Mouse (Mus musculus) kidney, adult 11 months (tissue): ENCODE measurements around the gene Mdm1.
A peak's percentile ranks its signal among the peaks of the same experiment; 100 is the strongest.
"Not testable (repeated sequence)": the region's sequence is repeated elsewhere in the genome, so short reads cannot be mapped to it uniquely, and the experiment has no call there.

Experiments used
- DNase-seq: peaks from one replicate; pipeline ENCODE4 v3.0.0; 2022

The Mdm1 gene

DNA sequence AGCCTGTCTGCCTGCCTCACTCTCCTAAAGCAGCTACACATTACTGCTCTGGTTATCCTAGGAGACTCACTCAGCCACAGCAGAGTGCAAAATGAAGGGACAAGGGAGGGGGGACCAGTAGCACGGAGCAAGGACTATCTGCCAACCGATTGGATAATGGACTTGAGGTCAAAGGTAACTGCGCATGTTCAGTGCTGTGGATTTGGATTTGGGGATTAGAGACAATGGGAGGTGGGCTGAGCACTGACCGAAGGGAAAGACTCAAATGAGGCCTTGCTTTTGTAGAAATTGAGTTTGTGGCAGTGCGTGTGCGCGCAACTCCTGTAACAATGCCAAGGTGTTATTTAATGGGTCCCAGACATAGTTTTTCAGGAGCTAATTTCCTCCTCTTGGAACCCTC is 16.4 kb upstream of the Mdm1 start:
- no peak for DNase-seq

DNA sequence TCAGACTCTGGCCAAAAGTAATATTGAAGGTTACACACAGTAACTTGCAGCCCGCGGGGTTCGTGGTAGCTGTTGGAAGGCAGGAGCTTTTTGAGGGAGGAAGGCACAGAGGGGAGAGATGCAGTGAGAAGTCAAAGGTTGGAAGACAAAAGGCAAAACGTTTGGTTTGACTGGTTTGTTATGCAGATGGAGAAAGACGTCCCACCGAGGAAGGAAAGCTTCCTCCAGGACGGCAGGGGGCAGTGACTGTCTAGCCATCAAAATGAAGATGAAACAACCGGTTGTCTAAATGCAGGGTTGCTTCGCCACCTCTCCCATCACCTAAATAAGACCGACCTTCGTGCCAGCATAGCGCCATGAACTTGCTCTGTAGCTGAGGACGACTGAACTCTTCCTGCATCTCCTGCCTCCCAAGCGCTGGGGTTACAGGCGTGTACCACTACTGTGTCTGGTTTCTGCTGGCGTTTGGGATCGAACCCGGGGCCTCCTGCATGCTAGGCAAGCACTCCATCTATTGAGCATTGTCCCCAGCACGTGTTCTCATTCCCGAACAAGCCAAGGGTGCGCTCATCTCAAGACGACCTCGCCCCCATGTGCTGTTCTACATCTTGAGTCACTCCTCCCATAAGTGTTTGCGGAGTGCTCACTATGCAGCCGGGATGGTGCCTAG is 15.7 kb upstream of the Mdm1 start:
- no peak for DNase-seq

DNA sequence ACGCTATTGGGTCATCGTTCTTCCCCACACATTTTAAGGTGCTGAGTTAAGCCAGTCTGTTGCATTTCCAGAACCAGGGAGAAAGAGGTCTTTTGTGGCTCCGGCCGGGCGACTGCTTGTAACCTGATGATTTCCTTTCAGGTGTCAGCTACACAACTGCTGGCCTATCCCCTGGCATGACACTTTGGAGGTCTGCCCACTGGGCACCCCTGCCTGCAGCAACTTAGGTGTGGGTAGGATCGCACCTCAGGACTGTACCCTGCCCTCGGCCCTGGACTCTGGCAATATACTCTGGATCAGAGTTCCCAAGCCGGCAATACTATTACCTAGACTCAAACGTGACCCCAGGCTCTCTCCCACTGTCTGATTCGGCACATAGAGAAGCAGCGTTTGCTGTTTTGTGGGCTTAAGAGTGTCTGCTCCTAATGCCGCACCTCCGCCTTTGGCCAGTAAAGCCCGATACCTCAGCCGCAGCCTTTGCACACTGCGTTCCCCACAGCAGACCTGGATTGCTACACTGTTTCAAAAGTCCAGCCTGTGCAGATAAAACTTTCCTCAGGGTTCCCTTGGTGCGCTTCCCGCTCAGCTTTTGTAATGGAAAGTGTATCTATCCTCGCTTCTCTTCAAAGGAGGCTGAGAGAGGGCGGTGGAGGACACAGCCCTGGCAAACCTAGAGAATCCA is 12.5 kb upstream of the Mdm1 start:
- peak; percentile 39 for DNase-seq

DNA sequence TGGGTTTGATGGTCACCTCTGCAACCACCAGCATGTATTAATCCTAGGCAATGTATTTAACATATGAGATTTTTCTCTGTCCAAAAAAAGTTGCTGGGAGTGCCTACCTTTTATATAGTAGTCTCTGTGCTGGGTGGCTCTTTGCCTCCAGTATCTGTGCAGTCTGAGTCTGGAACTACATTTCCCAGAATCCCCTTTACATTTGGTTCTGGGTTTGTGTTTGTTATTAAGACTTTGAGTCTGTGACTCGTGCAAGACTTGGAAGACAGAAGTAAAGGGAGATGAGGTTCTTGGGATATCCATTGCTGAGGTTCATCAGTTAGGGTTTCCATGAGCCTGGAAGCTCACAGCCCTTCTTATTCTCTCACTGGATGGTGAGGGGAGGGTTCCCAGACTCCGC is 11.6 kb upstream of the Mdm1 start:
- DNase-seq: no peak

DNA sequence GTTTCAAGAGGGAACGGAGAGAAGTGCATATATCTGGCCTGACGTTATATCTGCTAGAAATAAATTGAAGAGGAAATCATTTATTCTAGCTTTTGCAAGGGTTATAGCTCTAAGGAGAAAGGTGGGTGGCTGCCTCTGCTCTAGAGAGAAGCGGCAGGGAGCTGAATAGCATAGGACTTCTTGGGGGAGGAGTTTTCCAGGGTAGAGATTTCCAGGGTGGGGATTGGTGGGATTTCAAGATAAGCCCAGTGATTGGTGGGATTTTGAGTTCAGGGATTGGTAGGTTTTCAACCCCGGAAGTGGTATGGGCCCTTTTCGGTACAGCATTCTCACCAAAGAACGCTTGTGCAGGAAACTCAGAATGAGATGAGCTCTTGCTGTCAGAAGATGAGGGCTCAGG is 8.6 kb upstream of the Mdm1 start:
- no peak for DNase-seq

DNA sequence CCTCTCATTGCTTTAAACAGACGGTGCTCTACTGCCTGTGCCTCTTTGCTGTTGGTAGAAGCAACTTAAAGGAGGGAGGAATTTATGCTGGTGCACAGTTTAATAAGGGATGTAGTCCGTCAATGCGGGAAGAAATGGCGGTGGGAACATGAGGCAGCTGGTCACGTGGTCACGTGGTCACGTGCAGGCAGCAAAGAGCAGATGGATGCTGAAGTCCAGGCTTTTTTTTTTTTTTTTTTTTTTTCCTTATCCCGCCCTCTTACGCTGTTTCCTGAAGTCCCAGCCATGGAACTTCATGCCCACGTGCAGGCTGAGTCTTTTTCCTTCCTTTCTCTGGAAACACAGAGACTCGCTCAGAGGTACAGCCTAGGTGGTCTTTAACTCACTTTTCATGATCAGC is 3.1 kb upstream of the Mdm1 start:
- no peak for DNase-seq

DNA sequence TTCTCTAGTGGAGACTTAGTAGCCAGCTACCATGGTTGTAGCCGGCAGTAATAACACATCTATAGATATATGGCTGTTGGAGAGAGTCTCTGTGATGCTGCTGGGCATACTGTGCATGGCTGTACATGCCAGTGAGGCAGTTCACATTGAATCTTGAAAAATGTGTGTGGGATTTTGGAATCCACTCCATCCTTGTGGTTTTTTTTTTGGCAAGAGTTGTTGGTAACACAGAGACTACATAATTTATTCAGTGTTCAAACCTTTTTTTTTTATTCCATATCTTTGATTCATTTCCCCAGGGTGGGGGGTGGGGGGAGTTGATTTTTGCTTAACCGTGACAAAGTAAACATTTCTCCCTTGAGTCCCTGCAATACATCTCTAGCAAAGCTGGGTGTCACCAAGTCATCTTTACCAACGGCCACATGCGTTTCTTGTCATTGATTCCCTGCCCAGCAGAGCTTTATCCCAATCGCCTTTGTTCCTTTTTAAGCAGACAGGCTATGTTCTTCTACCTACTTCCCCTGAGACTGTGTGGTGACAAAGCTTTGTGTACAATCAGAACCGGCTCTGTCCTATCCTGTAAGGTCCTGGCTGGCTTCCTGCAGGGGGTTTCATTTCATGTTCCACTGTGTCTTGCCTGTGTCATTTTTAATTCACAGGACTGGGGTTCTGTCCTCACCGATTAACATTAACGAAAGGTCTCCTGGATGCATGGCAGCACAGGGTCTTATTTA is 1.6 kb upstream of the Mdm1 start:
- DNase-seq: no peak

DNA sequence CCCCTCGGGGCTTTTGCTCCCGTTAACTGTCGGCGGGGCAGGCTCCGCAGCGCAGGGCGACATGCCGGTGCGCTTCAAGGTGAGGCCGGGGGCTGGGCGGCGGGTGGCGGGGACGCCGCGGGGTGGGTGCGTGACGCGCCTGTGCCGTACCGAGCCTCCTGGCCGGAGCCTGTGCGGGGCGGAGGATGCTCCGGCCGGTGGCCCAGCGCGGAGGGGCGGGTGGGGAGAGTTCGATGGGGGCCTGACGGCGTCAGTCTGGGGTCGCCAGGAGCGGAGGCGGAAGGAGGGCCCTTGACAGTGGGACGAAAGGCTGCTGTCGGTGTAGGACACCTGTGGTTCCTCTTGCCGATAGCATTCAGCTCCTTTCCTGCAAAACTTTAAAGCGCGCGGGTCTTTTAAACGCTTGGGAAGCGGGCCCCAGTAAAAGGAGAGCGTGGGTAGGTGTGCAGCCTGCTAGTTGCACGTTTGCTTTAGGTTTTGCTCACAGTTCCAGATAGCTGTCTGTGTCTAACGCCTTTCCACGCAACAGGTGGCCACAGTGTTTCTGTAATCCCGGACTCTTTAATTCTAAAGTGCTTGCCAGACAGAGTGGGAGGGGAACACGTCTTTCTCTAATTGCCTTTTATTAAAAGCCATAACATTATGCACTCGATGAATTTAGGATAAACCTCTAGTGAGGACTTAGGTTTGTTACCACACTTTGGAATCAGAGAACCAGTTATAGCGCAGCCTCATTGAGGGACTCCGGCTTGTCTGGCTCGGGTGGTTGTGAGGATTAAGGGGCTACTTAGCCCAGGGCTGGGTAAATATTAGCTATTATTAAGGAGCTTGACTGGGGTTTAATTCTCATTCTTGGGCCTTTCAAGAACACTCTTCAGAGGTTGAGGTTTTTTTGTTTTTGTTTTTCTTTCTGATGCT is 532 bp downstream of the Mdm1 start:
- DNase-seq: no peak

DNA sequence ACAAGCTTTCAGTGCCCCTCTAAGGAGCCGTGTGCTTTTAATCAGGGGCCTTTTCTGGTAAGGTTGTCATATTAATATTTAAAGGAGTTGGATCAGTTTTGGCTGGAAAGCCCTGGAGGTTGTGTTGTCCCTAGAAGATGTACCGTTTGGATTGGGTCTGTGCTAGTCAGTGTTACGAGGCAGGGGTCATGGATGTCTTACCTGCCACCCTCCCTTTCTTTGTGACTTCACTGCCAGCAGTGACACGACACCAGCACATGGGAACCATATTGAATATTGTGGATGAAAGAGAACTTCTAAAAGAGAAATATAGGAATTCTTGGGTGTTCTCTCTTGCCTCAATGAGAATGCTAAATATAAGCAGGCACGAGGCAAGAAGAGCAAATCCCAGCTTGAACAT is 7.8 kb downstream of the Mdm1 start:
- no peak for DNase-seq

DNA sequence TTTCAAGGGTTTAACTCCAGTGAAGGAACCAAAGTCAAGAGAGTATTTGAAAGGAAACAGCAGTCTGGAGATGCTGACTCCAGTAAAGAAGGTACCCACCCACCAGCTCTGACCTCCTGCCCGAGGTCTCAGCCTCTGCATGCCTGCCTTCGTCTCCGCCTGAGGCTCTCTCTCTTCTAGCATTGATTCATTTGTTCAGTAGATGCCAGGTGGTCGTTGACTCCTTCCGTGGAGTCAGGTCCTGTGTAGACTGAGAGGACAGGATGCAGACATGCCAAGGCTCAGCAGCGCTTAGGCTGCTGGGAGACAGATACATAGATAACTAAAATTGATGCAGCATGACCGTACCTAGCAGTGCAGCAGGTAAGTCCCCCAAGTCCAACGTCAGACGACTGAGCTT is 9.3 kb downstream of the Mdm1 start:
- DNase-seq: no peak

DNA sequence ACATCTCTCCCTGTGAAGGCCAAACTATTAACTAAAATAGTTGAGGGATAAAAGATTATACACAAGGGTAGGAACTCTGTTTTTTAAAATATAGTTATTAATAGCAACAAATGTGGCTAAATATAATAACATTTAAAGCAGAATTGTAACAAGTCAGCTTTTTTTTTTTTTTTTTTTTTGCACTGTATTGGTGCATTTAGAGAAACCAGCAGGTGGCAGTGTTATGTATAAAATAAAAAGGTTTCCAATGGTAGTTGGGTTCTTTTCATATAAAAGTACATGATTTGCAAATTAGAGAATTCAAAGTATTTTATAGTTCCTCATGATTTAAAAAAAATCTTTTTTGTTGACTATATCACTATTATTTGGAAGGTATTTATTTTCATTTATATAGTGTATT is 14.3 kb downstream of the Mdm1 start:
- DNase-seq: no peak

DNA sequence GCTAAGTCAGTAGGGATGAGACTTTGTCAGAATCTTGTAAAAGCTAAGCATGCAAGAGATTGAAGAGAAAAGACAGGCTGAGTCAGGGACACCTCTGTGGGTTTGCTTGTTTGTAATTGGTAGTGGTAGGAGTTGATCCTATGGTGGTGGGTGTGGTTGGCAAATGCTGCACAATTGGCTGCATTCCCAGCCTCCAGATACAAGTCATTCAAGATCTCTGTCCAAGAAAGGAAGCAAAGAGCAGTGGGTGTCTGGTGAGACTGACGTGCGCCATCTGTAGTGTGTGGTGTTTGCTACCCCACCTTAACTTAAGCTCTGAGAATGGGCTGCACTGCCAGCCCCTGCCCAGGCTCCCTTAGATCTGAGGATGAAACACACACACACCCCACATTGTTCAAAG is 19.5 kb downstream of the Mdm1 start:
- DNase-seq: no peak

DNA sequence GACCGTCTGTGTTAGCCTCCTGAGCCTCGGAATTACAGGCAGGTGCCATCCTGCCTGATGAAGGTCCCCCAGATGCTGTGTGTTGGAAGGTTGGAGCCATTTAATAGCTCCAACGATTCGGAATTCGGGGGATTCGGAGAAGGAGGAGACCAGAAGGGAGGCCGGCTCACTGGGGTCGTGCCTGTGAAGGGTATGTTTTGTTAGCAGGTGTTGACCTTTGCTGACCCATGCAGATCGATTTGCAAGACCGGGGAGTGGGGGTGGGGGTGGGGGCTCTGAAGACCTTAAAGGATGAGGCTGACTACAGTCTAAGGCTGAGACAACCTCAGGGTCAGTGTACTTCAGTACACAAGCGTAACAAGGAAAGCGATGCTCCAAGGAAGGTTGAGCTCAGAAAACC is 27.6 kb downstream of the Mdm1 start:
- no peak for DNase-seq

DNA sequence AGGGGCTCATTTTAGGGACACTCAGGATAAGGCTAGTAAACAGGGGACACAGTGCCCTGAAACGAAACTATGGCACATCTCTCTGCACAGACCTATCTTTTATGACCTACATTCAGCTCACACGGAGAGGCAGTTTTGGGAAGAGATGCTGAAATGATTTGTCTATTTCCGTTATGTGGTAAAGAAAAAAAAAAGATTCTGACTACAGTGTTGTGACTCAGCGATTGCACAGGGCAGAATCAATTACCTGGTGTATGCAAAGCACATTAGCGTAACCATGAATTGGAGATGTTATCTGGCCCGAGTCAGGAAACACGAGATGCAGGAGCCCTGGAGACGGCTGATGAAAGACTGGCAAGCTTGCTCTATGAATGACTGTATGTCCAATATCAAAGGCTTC is 30.8 kb downstream of the Mdm1 start:
- DNase-seq: no peak

DNA sequence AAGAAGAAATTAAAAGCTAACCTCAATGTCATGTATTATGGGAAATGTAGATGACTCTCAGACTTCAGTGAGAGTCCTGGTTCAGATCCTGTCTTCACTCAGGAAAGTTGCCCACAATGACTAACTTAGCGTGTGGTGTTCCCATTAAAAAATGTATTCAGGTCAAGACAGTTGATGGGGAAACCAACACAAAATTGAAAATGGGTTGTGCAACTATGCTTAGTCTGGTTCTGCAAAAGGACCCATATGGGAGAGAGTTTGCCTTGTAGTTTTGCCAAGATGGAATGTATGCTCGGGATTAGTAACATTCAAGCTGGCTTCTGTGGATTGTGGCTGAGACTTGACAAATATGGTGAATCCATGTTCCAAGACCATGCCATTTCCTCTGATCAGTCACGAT is 31.3 kb downstream of the Mdm1 start:
- no peak for DNase-seq

DNA sequence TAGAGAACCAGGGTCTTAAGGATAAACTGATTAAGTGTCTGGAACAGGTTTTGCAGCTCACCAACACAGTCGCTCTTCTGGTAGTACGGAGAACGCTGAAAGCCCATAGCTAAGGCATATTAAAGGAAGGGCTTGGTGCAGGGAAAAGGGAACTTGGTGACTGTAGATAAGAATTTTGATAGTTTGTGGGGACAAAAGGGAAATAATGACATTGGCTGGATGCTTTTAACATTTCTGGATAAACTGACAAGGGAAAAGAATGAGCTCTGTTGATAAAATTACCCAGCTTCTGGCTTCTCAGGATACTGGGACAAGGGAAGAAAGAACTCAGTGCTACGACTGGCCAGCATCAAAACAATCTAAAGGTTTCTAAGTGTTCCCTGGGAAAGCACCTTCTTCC is 33.9 kb downstream of the Mdm1 start:
- DNase-seq: not testable (repeated sequence)

DNA sequence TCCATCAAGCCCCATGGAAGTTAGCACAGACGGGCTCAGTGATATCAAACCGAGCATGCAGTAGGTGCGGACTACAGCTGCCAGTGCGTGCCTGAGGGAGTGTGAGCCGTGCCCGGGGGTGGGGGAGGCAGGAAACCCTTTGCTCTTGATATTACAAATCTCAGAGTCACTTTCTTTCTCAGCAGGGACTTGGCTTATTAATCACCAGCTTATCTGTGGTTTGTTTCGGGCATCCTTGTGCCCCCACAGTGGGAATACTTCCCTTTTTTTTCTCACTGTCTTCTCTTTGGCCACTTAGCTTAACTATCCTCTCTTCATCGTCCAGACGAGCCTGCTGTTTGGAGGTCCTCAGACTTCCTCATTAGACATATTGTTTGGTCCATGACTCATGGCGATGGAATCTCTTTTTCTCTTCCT is 37.1 kb downstream of the Mdm1 start:
- no peak for DNase-seq

DNA sequence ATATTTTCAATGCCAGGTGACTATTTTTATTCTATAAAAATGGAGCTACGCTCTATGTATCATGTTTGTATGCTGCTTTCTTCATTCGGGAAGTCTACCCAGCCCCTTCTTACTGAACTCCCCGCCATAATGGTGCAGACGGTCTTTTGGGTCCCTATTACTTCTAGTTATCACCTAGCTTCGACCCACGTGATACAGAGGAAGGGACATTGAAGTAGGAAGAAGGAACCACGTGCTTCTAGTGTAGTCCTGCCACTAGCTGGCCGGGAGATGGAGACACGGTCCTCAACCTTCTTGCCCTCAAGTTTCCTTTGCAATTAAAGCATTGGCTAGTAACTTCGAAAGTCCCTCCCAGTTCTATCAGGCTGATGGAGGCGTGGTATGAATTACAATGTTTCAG is 37.7 kb downstream of the Mdm1 start:
- no peak for DNase-seq

DNA sequence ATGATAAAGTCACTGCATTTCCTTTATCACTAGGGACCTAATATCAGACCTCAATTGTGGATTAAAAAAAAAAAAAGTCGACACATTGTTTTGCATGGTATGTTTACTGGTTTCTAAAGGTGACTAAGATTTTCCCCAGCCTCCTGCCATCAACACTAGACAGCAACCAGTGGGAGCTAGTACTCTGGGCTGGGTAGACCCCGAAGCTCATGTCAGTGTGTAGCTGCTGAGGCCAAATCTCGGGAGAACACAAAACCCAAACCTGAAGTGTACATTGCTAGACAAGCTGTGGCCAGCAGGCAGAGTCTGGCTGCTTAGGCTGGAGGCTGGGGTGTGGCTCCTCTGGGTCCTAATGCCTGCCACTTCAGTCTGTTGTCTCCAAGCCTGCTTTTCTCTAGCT is 53.5 kb downstream of the Mdm1 start:
- not testable (repeated sequence) for DNase-seq

DNA sequence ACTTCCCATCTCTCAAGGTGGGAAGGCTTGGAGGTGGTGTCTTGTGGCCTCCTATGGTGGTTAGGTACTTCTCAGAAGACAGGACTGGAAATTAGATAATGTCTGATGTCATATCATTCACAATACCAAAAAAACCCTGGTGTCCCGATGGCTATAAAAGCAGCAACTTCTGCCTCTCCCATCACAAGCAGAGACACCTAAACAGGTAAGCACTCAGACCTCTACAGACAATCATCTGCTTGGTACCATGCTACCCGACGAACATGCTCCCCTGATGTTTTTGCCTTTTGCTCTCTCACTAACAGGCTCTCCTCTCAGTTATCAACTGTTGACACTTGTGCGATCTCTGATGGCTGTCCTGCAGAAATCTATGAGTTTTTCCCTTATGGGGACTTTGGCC is 63.0 kb downstream of the Mdm1 start, which contains the start of gene Il22:
Gene Il22 (plus strand): TSS at position 301 of the 400 bp plus-strand sequence.
- no peak for DNase-seq

DNA sequence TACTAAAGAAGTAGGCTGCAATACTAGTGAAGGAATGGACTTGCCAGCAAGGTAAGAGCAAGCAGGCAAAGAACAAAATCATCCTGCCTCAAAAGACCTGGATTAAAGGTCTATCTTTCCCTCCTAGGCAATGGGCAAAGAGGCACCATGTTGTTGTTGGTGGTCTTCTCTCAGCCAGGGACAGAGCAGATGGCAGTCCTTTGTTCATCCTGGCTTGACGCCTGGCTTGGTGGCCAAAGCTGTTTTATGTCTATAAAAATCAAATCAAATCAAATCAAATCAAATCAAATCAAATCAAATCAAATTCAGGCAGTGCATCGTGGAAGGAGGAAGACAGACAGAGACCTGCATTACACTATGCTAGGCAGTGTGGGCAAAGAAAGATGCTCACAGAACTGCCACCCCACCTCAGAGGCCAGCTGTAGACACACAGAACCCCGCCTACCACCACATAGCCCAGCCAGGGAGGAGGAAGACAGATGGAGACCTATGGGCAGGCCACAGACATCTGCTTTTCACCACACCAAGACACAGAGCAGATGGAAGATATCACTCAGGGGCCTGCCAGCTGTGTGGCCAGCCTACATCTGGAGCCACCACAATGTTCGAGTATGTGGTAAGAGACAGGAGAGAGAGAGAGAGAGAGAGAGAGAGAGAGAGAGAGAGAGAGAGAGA is 74.2 kb downstream of the Mdm1 start:
- not testable (repeated sequence) for DNase-seq
